Mouse (Mus musculus): ENCODE measurements around the gene Gucy2g. TPM values are rescaled to one million over a fixed set of nuclear protein-coding genes. Genes with fewer than 3 reads are reported as not detected.

Gucy2g gene
- polyA plus RNA-seq, 1 experiment from 2014 or later = not detected

Small RNA genes within 50 kb of the gene (microRNA-seq; reads per million reads assigned to microRNA genes)
- gene Mir6715 = not detected

Other genes starting within 250 kb of the Gucy2g start
- gene Gpam, start 114.0 kb downstream of the Gucy2g start, polyA plus RNA-seq (2014; fragmentation: Nextera tagmentation; extraction: Ambion mirVana) = 10.9 and 11.1 TPM in 2 replicates
- gene Tectb, start 60.5 kb downstream of the Gucy2g start, polyA plus RNA-seq (2014; fragmentation: Nextera tagmentation; extraction: Ambion mirVana) = not detected in 2 replicates
- 30.7 and 31.6 TPM in 2 replicates for gene Acsl5, start 10.7 kb upstream of the Gucy2g start, polyA plus RNA-seq (2014; fragmentation: Nextera tagmentation; extraction: Ambion mirVana)
- gene Zdhhc6, start 74.8 kb upstream of the Gucy2g start, polyA plus RNA-seq (2014; fragmentation: Nextera tagmentation; extraction: Ambion mirVana) = 63.9 and 67.2 TPM in 2 replicates
- 13.0 and 15.4 TPM in 2 replicates for gene Vti1a, start 75.1 kb upstream of the Gucy2g start, polyA plus RNA-seq (2014; fragmentation: Nextera tagmentation; extraction: Ambion mirVana)

All from heart, embryonic 14.5 days (tissue).